ENCODE assay signal across 8 mouse cellular contexts in genomic region chr12:84219121-84219561, GRCm38 (mm10). TPM values are rescaled to one million over a fixed set of nuclear protein-coding genes. Genes with fewer than 3 reads are reported as not detected.
DNase-seq lines count a peak whose midpoint lies in the region; ATAC-seq and TF ChIP-seq lines count a peak whose summit lies in the region.

No protein-coding gene starts in this region.

- H3ac ChIP-seq in C2C12 (ENCODE audit: control insufficient read depth, insufficient read length, low read depth) = peak overlapping the region; percentile 98

- ATAC-seq in forebrain, embryonic 11.5 days (replicated peaks; ENCODE audit: low FRiP score) = peak; percentile 2; the same call in 1 of the 2 replicates
- ATAC-seq in midbrain, embryonic 14.5 days (ENCODE audit: low FRiP score, low TSS enrichment) = no peak

- H3K27ac ChIP-seq in gastrocnemius, adult 2 months = peak overlapping the region; percentile 94
- no peak overlapping the region for H3K27ac ChIP-seq in forebrain, embryonic 11.5 days (ENCODE audit: low read depth, low read length)
- H3K27ac ChIP-seq in limb, embryonic 10.5 days = peak overlapping the region; percentile 94
- peak overlapping the region; percentile 67 for H3K27ac ChIP-seq in midbrain, embryonic 14.5 days (replicated peaks; ENCODE audit: low read depth, low read length)

- peak overlapping the region; percentile 87 for H3K4me2 ChIP-seq in forebrain, embryonic 11.5 days (ENCODE audit: low read depth, low read length, severe bottlenecking)
- peak overlapping the region; percentile 97 for H3K4me2 ChIP-seq in midbrain, embryonic 14.5 days (ENCODE audit: low read length)

- no peaks in the 10 kb centered on the region for H3K9me3 ChIP-seq in forebrain, embryonic 11.5 days (ENCODE audit: control insufficient read depth, low read length)
- H3K9me3 ChIP-seq in limb, embryonic 10.5 days (replicated peaks) = no peaks in the 10 kb centered on the region
- no peaks in the 10 kb centered on the region for H3K9me3 ChIP-seq in midbrain, embryonic 14.5 days (ENCODE audit: control insufficient read depth, low read length)

- no peaks in the 10 kb centered on the region for H3K27me3 ChIP-seq in C2C12 (ENCODE audit: control insufficient read depth, insufficient read depth, insufficient read length)
- no peaks in the 10 kb centered on the region for H3K27me3 ChIP-seq in forebrain, embryonic 11.5 days (ENCODE audit: control insufficient read depth, insufficient read depth, low read length)
- peaks cover 14% of the 10 kb centered on the region for H3K27me3 ChIP-seq in limb, embryonic 10.5 days (ENCODE audit: low read depth, poor library complexity, severe bottlenecking)
- no peaks in the 10 kb centered on the region for H3K27me3 ChIP-seq in midbrain, embryonic 14.5 days (ENCODE audit: control insufficient read depth, insufficient read depth, low read length)

- WGBS in forebrain, embryonic 11.5 days = 5% methylated on average over 14 of the region's 14 CpGs
- WGBS in limb, embryonic 10.5 days = 5% methylated on average over 14 of the region's 14 CpGs
- 5% methylated on average over 14 of the region's 14 CpGs for WGBS in midbrain, embryonic 14.5 days

- peaks cover 52% of the 10 kb centered on the region for H3K79me2 ChIP-seq in C2C12 (ENCODE audit: control insufficient read depth, insufficient read depth)

- no peak for DNase-seq in gastrocnemius, adult 2 months
- DNase-seq in gastrocnemius, postnatal 4 days (ENCODE audit: low spot score in 2 of 2) = no peak
- DNase-seq in forebrain, embryonic 11.5 days (ENCODE audit: low spot score) = no peak
- no peak for DNase-seq in limb, embryonic 10.5 days (ENCODE audit: low spot score)
- no peak for DNase-seq in midbrain, embryonic 14.5 days
- no peak for DNase-seq in gastrocnemius, postnatal 36 days
- no peak for DNase-seq in testis, postnatal 14 days (ENCODE audit: low spot score)

- peak overlapping the region; percentile 92 for H3K4me3 ChIP-seq in gastrocnemius, adult 2 months
- peak overlapping the region; percentile 74 for H3K4me3 ChIP-seq in C2C12 (ENCODE audit: insufficient read depth, poor library complexity, severe bottlenecking)
- H3K4me3 ChIP-seq in forebrain, embryonic 11.5 days (ENCODE audit: low read depth, low read length) = peak overlapping the region; percentile 81
- peak overlapping the region; percentile 86 for H3K4me3 ChIP-seq in limb, embryonic 10.5 days
- H3K4me3 ChIP-seq in midbrain, embryonic 14.5 days (replicated peaks; ENCODE audit: low read depth, low read length) = peak overlapping the region; percentile 68

- H3K4me1 ChIP-seq in forebrain, embryonic 11.5 days (replicated peaks; ENCODE audit: control insufficient read depth, insufficient read depth, low read length) = peaks cover 28% of the 10 kb centered on the region
- peaks cover 63% of the 10 kb centered on the region for H3K4me1 ChIP-seq in limb, embryonic 10.5 days
- H3K4me1 ChIP-seq in midbrain, embryonic 14.5 days (ENCODE audit: control insufficient read depth, insufficient read depth, low read length) = peaks cover 18% of the 10 kb centered on the region

- intact Hi-C loops in gastrocnemius, adult 2 months (cut with DNase I) = loop anchor here (2.0 to 5.0 kb wide), 2 partner anchors 24 to 42 kb away; no protein-coding TSS in a partner anchor
- intact Hi-C loops in gastrocnemius, postnatal 36 days (cut with DNase I) = loop anchor here (2.0 kb wide), 1 partner anchor 26 kb away; no protein-coding TSS in a partner anchor

- H3K9ac ChIP-seq in forebrain, embryonic 11.5 days (ENCODE audit: low read length) = peak overlapping the region; percentile 86
- peak overlapping the region; percentile 72 for H3K9ac ChIP-seq in midbrain, embryonic 14.5 days (replicated peaks; ENCODE audit: low read length)

- peaks cover 26% of the 10 kb centered on the region for H3K79me3 ChIP-seq in C2C12 (ENCODE audit: low read depth)

- TF ChIP-seq CTCF in gastrocnemius, adult 2 months (IDR thresholded peaks at IDR 0.05) = no peak
- no peak for TF ChIP-seq CTCF in C2C12 (IDR thresholded peaks at IDR 0.05; ENCODE audit: control insufficient read depth, insufficient read depth, insufficient read length)

- H3K36me3 ChIP-seq in C2C12 (ENCODE audit: control insufficient read depth, insufficient read depth) = no peaks in the 10 kb centered on the region
- H3K36me3 ChIP-seq in forebrain, embryonic 11.5 days (ENCODE audit: control insufficient read depth, insufficient read depth, low read length) = no peaks in the 10 kb centered on the region; the same call in 1 of the 2 replicates
- H3K36me3 ChIP-seq in limb, embryonic 10.5 days = peaks cover 14% of the 10 kb centered on the region; the same call in 1 of the 2 replicates
- no peaks in the 10 kb centered on the region for H3K36me3 ChIP-seq in midbrain, embryonic 14.5 days (ENCODE audit: control insufficient read depth, insufficient read depth, low read length)

TF ChIP-seq in C2C12, 6 proteins besides CTCF, POLR2A, EP300 and RAD21:
- no peak for TF ChIP-seq MYOD1 (IDR thresholded peaks at IDR 0.05; ENCODE audit: control insufficient read depth, insufficient read length, low read depth)
- no peak for TF ChIP-seq FOSL1 (IDR thresholded peaks at IDR 0.05; ENCODE audit: insufficient read depth, low read length, poor library complexity, severe bottlenecking)
- no peak for TF ChIP-seq USF1 (IDR thresholded peaks at IDR 0.05; ENCODE audit: low read depth)
- no peak for TF ChIP-seq MAX (IDR thresholded peaks at IDR 0.05)
- no peak for TF ChIP-seq MYOG (IDR thresholded peaks at IDR 0.05; ENCODE audit: control insufficient read depth, extremely low read depth, insufficient read length)
- TF ChIP-seq CEBPB (IDR thresholded peaks at IDR 0.05; ENCODE audit: low read depth) = no peak

RNA-seq across cellular contexts. Expression of gene Elmsan1, which starts 0.5 kb away (rescaled TPM):
- 10 to 100 TPM; 10.2 to 11.9 TPM for total RNA-seq in gastrocnemius, adult 2 months (2021)
- total RNA-seq in gastrocnemius, postnatal 4 days (2021) = 10 to 100 TPM; 22.0 to 23.3 TPM
- 6.5 TPM for polyA plus RNA-seq in C2C12 (2012; fragmentation: generic; extraction: Trizol)
- 7.6 and 9.6 TPM in 2 replicates for polyA plus RNA-seq in forebrain, embryonic 11.5 days (2014; fragmentation: Nextera tagmentation; extraction: Ambion mirVana)
- polyA plus RNA-seq in limb, embryonic 10.5 days (2016; fragmentation: Nextera tagmentation; extraction: Ambion mirVana) = 9.2 and 10.7 TPM in 2 replicates
- polyA plus RNA-seq in midbrain, embryonic 14.5 days (2014; fragmentation: Nextera tagmentation; extraction: Ambion mirVana) = 2.7 and 4.3 TPM in 2 replicates
- 10 to 100 TPM in 1 of 2 experiments, 1 to 10 TPM in 1; 6.5 to 10.4 TPM for total RNA-seq in gastrocnemius, postnatal 36 days (2021)
